Mouse (Mus musculus): ENCODE results near the gene Rfx4.

DNA sequence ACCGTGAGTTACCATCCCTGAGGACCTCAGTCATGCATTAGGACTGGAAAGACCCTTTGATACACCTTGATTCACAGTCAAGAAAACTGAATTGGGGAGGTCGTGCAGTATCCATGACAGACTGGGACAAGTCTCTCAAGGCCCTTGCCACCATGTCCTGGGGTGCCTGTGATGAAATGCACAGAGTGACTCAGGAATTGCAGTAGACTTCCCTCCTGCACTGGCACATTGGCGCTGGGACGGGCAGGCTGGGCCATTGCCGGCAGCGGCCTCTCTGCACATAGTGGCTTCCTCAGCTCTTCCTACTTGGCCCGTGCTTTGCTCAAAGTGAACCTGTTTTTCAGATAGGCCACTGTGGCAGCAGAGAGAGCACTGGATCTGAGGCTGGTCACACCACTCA, 39.3 kb upstream of the Rfx4 start:
- TF ChIP-seq CTCF (IDR thresholded peaks at IDR 0.05) (no peak), EP300 (IDR thresholded peaks at IDR 0.05) (no peak)
